Mouse (Mus musculus): ENCODE measurements around the gene Inpp5b. TPM values are rescaled to one million over a fixed set of nuclear protein-coding genes. Genes with fewer than 3 reads are reported as not detected.

Gene Inpp5b
- polyA plus RNA-seq, 1 experiment from 2014 or later, result 20.6 TPM

DNA sequence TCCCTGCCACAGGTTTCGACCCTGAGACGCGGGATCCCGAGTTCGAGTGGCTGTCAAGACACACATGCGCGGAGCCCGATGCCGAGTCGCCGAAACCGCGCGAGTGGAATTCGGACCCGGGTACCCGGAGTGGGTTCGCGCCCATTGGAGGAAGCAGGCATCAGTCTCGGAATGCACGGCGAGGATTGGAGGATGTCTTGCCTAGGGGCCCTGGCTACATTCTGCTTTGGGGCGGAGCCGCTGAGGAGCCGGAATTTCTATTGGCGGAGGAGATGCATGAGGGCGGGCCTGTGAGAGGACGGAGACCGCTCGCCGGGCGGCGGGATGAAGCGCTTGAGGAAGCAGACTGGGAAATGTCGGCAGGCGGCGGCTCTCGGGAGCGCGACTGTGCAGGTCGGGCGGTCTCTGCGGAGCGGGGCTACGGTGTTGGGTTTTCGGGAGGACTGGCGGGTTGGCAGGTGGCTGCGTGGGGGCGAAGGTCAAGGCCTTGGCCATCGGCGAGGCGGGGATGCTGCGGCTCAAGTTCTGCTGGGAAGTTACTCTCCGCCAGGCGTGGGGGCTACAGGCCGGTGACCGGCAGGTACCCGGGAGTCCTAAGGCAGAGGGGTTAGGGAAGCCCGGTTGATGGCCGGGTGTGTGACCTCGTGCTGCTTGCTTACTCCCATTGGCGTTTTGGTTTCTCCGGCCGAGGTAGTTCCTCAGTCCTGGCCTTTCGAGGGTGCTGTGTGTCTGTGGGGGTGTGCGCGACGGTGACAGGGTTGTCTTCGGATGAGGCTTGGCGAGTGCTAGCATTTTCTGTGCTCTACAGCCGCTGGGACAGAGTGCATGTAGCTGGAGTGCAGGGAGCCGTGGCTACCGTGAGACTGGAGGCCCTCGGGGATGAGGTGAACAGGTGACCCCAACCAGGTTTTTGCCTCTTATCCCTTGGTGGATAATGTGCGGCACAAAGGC, 9.9 kb downstream of the Inpp5b start:
- H3K4me3 ChIP-seq (replicated peaks), result peak overlapping the region; percentile 84
- H3K36me3 ChIP-seq, result peaks cover 17% of the 10 kb centered on the region
- under 1% methylated on average over 72 of the region's 75 CpGs for WGBS
- peaks cover 22% of the 10 kb centered on the region for H3K4me1 ChIP-seq
- H3K4me2 ChIP-seq, result peak overlapping the region; percentile 98
- no peak overlapping the region for H3K27ac ChIP-seq (replicated peaks)
- H3K27me3 ChIP-seq (replicated peaks), result no peaks in the 10 kb centered on the region
- ATAC-seq (ENCODE audit: low FRiP score), result peak; percentile 100
- peak overlapping the region; percentile 71 for H3K9ac ChIP-seq (replicated peaks)
- H3K9me3 ChIP-seq (replicated peaks), result no peaks in the 10 kb centered on the region

DNA sequence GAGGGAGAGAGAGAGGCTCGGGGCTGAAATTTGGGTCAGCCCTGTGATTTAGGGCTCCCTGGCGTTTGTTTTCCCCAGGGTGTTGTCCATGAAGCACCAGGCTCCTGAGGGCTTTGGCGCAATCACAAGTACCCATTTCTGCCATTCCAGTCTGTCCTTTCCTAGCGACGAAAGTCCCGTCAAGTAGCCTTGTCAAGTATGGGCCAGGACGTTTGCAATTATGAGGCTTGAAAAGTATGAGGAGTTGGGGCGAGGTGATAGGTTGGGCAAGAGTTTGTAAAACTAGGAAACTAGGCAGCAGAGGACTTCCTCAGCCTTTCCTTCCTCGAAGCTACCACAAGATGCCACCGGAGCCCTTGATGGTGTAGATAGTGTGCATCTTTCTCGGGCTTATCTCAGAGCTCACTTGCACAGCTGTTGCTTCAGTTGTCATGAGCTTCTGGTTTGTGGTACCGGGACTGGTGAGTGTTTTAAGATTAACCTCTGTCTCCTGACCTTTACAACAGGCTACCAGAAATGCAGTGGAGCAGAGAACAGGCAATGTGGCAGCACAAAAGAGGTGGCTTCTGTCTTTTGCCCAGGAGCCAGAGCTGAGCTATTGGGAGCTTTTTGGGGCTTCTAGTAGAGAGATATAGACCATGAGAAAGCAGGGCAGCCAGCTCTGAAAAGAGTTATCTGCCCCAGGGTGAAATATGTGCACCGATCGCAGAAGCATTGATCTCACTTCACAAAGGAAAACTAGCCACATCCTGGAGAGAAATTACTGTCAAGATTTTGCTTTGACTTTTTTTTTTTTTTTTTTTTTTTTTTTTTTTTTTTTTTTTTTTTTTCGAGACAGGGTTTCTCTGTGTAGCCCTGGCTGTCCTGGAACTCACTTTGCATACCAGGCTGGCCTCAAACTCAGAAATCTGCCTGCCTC, 10.9 kb downstream of the Inpp5b start:
- Histone ChIP-seq H3K4me2 (peak overlapping the region; percentile 98), H3K4me3 (replicated peaks) (peak overlapping the region; percentile 84), H3K27me3 (replicated peaks) (no peaks in the 10 kb centered on the region), H3K27ac (replicated peaks) (no peak overlapping the region), H3K9me3 (replicated peaks) (no peaks in the 10 kb centered on the region), H3K4me1 (peaks cover 22% of the 10 kb centered on the region), H3K9ac (replicated peaks) (peak overlapping the region; percentile 71), H3K36me3 (peaks cover 11% of the 10 kb centered on the region)
- WGBS, result 22% methylated on average over 15 of the region's 15 CpGs
- no peak for ATAC-seq (ENCODE audit: low FRiP score)

DNA sequence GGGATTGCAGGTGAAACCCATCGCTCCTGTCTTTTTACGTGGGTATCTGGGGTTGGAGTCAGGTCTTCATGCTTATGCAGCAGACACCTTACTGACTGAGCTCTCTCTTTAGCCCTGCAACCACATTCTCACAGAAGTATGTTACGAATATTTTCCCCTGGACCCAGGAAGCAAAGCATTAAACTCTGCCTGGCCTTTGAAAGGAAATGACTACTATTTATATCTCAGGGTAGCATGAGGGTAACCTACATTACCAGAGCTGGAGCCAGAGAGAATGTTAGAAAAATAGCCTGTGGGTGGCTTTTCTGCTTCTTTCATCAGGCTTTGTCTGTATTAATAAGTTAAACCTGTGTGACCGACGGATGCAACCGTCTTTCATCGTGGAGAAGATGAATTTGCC, 13.9 kb downstream of the Inpp5b start:
- Histone ChIP-seq H3K4me3 (replicated peaks) (no peak overlapping the region), H3K36me3 (peaks cover 8% of the 10 kb centered on the region; the same call in 1 of the 2 replicates), H3K9ac (replicated peaks) (no peak overlapping the region), H3K27ac (replicated peaks) (no peak overlapping the region), H3K9me3 (replicated peaks) (no peaks in the 10 kb centered on the region), H3K4me1 (peaks cover 22% of the 10 kb centered on the region), H3K4me2 (no peak overlapping the region), H3K27me3 (replicated peaks) (no peaks in the 10 kb centered on the region)
- ATAC-seq (ENCODE audit: low FRiP score), result no peak
- 72% methylated on average over 7 of the region's 7 CpGs for WGBS

DNA sequence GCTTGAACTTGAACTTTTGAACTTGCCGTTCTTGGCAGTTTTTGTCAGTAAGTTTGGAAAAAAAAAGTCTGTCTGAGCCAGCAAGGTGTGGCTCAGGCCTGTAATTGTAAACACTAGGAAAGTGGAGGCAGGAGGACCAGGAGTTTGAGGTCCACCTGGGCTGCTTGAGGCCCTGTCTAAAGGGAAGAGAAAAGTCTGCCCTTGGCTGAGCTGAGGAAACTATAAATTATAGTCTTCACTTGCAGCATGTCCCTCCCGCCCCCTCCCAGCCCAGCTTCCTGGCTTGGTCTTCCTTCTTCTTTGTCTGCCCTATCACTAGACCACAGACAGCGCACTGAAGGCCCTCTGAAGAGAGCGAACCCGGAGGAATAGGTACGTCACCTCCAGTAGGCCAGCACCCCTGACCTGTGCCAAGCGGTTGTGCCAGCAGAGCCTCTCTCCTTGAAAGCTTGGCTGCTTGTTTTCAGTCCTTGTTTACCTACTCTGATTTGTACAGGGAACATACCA, 17.7 kb downstream of the Inpp5b start:
- Histone ChIP-seq H3K4me3 (replicated peaks) (no peak overlapping the region), H3K4me1 (0 out of 2 replicates have a peak, but pooled peaks cover 3% of the 10 kb centered on the region), H3K9ac (replicated peaks) (no peak overlapping the region), H3K4me2 (no peak overlapping the region), H3K27me3 (replicated peaks) (no peaks in the 10 kb centered on the region), H3K36me3 (peaks cover 8% of the 10 kb centered on the region; the same call in 1 of the 2 replicates), H3K9me3 (replicated peaks) (no peaks in the 10 kb centered on the region), H3K27ac (replicated peaks) (peak overlapping the region; percentile 23; the same call in 1 of the 2 replicates)
- WGBS, result 75% methylated on average over 7 of the region's 7 CpGs
- ATAC-seq (ENCODE audit: low FRiP score), result no peak

DNA sequence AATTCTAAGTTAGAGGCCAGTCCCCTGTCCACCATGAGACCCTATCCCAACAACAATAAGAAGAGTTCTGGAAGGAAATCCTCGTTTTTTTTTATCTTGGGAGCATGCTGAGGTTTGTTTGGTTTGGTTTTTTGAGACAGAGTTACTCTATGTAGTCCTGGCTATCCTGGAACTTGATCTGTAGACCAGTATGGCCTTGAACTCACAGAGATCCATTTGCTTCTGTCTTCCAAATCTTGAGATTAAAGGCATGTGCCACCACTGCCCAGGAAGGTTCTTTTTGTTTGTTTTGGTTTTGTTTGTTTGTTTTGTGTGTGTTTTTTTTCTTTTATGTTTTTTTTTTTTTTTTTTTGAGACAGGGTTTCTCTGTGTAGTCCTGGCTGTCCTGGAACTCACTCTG, 19.6 kb downstream of the Inpp5b start:
- 66% methylated on average over 1 of the region's 1 CpGs for WGBS

DNA sequence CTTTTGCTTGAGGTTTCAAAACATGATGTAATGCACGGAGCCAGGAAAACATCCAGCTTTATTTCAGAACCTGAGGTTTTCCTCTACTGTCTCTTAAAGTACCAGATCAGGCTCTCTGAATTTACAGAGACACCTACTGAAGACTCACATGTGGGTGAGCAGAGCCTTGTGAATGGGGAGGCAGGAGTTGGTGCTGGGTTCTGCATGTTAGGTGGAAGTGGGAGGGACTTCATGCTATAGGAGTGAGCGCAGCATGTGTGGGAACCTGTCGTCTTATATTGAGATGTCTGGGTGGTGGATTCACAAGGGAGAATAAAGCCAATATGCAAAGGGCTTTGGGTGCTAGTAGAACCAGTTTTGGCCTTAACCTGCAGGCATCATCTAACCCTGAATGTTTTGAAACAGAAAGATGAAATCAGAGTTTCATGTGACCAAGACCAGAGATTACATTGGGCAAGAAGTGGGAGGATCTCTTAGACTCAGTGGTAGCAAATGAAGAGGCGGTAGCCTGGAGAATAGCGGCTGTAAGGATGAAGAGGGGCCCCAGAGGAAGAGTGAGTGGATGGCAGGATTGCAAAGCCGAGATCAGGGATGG, 21.3 kb downstream of the Inpp5b start:
- ATAC-seq (ENCODE audit: low FRiP score), result no peak
- no peak overlapping the region for H3K4me2 ChIP-seq
- no peak overlapping the region for H3K27ac ChIP-seq (replicated peaks)
- no peak overlapping the region for H3K9ac ChIP-seq (replicated peaks)
- H3K9me3 ChIP-seq (replicated peaks), result no peaks in the 10 kb centered on the region
- no peak overlapping the region for H3K4me3 ChIP-seq (replicated peaks)
- WGBS, result 89% methylated on average over 6 of the region's 6 CpGs
- H3K4me1 ChIP-seq, result no peaks in the 10 kb centered on the region
- H3K36me3 ChIP-seq, result peaks cover 8% of the 10 kb centered on the region; the same call in 1 of the 2 replicates
- H3K27me3 ChIP-seq (replicated peaks), result no peaks in the 10 kb centered on the region

More for the DNA sequence above, 19.6 kb downstream of the Inpp5b start:
- no peak overlapping the region for H3K27ac ChIP-seq (replicated peaks)
- H3K4me1 ChIP-seq, result no peaks in the 10 kb centered on the region
- H3K27me3 ChIP-seq (replicated peaks), result no peaks in the 10 kb centered on the region
- no peak overlapping the region for H3K4me3 ChIP-seq (replicated peaks)
- H3K4me2 ChIP-seq, result no peak overlapping the region
- H3K36me3 ChIP-seq, result peaks cover 8% of the 10 kb centered on the region; the same call in 1 of the 2 replicates
- ATAC-seq (ENCODE audit: low FRiP score), result no peak
- no peak overlapping the region for H3K9ac ChIP-seq (replicated peaks)
- no peaks in the 10 kb centered on the region for H3K9me3 ChIP-seq (replicated peaks)

DNA sequence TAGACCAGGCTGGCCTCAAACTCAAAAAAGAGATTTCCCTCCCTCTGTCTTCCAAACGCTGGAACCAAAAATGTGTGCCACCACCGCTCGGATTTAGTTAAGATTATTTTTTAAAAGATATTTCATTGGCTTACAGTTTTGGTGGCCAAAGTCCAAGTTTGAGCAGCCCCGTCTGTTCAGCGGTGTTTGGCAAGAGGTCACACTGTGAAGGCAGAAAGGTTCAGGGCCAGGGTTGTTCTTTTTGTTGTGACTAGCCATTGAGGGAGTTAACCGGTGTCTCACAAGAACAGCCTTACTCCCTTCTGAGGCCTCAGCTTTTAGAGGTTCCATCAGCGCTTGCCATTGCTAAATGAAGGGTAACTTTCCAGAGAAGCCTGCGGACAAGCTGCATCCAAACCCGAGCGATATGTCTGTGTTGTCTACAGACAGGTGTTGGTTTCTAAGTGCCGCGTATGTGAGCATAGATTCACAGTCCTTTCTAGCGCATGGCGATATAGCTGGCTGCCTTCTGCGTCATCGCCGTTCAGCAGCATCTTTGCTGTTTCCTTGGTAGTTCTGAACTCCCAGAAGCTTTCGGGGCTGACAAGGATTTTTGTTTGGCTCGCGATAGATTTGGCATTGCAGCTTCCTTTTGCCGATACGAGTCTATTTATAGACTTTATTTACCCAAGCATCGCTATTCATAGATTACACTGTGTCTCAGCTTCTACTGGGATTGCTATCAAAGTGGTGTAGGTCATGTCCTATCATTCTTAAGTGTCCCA, 24.3 kb downstream of the Inpp5b start:
- H3K27me3 ChIP-seq (replicated peaks), result no peaks in the 10 kb centered on the region
- no peak overlapping the region for H3K4me3 ChIP-seq (replicated peaks)
- ATAC-seq (ENCODE audit: low FRiP score), result no peak
- H3K9me3 ChIP-seq (replicated peaks), result no peaks in the 10 kb centered on the region
- no peaks in the 10 kb centered on the region for H3K36me3 ChIP-seq
- H3K9ac ChIP-seq (replicated peaks), result no peak overlapping the region
- H3K27ac ChIP-seq (replicated peaks), result no peak overlapping the region
- 91% methylated on average over 23 of the region's 23 CpGs for WGBS
- no peak overlapping the region for H3K4me2 ChIP-seq
- H3K4me1 ChIP-seq, result no peaks in the 10 kb centered on the region

DNA sequence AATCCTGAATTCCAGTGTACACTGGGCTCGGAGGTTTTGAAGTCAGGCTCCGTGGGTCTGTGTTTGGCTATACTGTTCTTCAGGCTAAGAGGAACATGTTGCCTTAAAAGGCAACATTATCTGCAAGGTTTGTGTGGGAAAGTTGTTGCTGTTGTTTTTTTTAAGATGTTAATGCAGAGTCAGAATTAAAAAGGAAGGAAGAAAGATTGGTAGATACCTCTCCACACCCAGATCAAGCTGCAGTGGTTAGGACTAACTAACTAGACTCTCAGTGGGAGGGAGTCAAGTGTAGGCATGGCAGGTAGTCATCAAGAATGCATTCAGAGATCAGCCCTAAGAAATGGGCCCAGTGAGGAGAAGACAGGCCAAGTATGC, 24.9 kb downstream of the Inpp5b start:
- Histone ChIP-seq H3K4me1 (no peaks in the 10 kb centered on the region), H3K9me3 (replicated peaks) (no peaks in the 10 kb centered on the region), H3K36me3 (no peaks in the 10 kb centered on the region), H3K27me3 (replicated peaks) (no peaks in the 10 kb centered on the region), H3K4me2 (no peak overlapping the region), H3K4me3 (replicated peaks) (no peak overlapping the region), H3K27ac (replicated peaks) (no peak overlapping the region), H3K9ac (replicated peaks) (no peak overlapping the region)
- no peak for ATAC-seq (ENCODE audit: low FRiP score)
- 88% methylated on average over 2 of the region's 2 CpGs for WGBS

DNA sequence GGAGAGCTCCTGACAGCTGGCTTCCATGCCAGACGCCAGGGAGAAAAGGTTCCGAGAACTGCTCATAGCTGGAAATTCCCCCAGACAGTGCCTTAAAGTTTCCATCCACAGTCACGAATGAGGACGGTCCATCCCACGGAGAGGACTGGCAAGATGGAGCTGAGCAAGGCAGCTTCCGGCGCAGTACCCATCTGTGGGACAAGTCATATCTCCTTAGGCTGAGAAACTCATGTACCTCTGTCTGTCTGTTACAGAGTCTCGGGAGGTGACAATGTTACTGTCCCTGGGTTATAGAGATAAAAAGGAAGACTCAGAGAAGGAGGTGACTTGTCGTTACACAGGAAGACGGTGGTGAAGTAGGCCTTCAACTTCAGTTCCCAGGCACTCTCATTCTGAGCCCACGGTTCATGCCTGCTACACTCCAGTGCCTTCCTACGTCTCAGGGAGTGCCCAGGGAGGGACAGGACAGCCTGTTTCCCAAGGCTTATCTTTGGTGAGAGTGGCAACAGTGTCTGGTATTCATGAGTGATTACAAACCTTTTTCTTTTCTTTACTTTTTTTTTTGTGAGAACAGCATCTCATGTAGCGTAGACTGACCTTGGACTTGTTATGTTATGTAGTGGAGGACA, 27.4 kb downstream of the Inpp5b start:
- no peak for ATAC-seq (ENCODE audit: low FRiP score)
- H3K9ac ChIP-seq (replicated peaks), result no peak overlapping the region
- no peaks in the 10 kb centered on the region for H3K4me1 ChIP-seq
- 83% methylated on average over 13 of the region's 13 CpGs for WGBS
- no peak overlapping the region for H3K4me3 ChIP-seq (replicated peaks)
- no peak overlapping the region for H3K4me2 ChIP-seq
- H3K36me3 ChIP-seq, result no peaks in the 10 kb centered on the region
- no peaks in the 10 kb centered on the region for H3K27me3 ChIP-seq (replicated peaks)
- H3K27ac ChIP-seq (replicated peaks), result no peak overlapping the region
- H3K9me3 ChIP-seq (replicated peaks), result no peaks in the 10 kb centered on the region

DNA sequence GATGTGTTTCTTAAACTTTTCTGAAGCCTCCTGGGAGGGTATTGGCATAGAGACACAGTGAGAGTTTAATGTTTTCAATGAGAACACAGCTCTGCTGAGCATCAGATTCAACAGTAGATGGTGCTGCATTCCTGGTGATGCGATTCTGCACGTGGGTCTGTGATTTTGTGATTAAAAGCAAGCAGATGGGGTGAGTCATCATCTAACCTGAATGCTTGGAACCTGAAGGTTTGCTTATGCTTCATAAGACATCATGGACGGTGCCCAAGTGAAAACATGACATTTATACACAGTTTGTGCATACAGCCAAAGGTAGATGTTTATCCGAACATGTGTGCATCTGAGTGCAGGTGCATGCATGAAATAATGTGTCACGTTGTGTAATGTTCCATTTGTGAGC, 29.0 kb downstream of the Inpp5b start:
- H3K27me3 ChIP-seq (replicated peaks), result no peaks in the 10 kb centered on the region
- no peak overlapping the region for H3K4me3 ChIP-seq (replicated peaks)
- no peaks in the 10 kb centered on the region for H3K4me1 ChIP-seq
- H3K36me3 ChIP-seq, result no peaks in the 10 kb centered on the region
- no peaks in the 10 kb centered on the region for H3K9me3 ChIP-seq (replicated peaks)
- no peak overlapping the region for H3K27ac ChIP-seq (replicated peaks)
- H3K9ac ChIP-seq (replicated peaks), result no peak overlapping the region
- 79% methylated on average over 5 of the region's 5 CpGs for WGBS
- no peak overlapping the region for H3K4me2 ChIP-seq
- no peak for ATAC-seq (ENCODE audit: low FRiP score)

All from neural tube, embryonic 15.5 days (tissue).